Mouse (Mus musculus): Measurements from ENCODE around the gene Wnt1.

Gene Wnt1

GRCm38 (mm10) chr15:98777762-98778161 lies 11.9 kb upstream of the Wnt1 start, which contains the start of gene Wnt10b:
Wnt10b (minus strand) TSS chr15:98778150.
- in situ Hi-C loops (cut with MboI; ENCODE audit: low sequenced_read_pairs) = no loop called here

- in situ Hi-C loops (cut with MboI; ENCODE audit: low sequenced_read_pairs) = no loop called here
Observed at GRCm38 (mm10) chr15:98778191-98778770, 11.4 kb upstream of the Wnt1 start.

- in situ Hi-C loops (cut with MboI; ENCODE audit: low sequenced_read_pairs) = no loop called here
Observed at GRCm38 (mm10) chr15:98778806-98779205, 10.9 kb upstream of the Wnt1 start.

DNA sequence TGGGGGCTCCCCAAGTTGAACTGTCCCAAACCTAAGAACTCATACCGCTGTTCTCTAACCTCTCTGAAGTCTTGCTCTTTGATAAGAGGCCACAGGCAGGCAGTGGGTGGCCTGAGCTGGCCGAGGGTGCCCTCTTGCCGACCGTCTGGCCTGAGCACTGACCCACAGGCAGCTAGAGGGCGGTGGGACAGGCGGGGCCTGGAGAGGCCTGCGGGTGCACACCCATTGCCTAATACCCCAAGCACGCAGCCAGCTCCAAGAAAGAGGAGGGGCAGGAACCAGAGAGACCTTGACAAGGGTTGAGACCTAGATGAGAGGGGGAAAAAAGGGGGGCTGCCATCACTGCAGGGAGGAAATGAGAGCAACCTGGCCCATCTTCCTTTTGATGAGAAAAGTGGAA lies 9.6 kb upstream of the Wnt1 start:
- in situ Hi-C loops (cut with MboI; ENCODE audit: low sequenced_read_pairs) = no loop called here

DNA sequence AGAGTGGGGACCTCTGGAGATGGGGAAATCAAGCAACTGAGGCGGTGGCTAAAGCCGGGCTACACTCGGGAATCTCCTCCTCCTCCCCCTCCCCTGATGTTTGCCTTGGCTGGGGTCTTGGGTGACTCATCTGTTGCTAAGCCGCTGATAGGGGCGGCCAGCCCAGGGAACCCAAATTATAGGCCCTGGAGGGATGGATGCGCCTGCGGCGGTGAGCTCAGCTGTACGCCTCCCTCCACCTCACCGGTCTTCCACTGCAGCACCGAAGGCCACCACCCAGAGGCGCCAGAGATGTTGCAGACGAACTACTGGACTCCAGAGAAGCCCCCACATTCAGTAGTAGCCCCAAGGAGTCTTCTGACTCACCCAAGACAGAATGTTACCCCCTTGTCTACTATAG lies 9.1 kb upstream of the Wnt1 start:
- in situ Hi-C loops (cut with MboI; ENCODE audit: low sequenced_read_pairs) = no loop called here

- in situ Hi-C loops (cut with MboI; ENCODE audit: low sequenced_read_pairs) = no loop called here
Observed at GRCm38 (mm10) chr15:98781166-98781565, 8.5 kb upstream of the Wnt1 start.

- in situ Hi-C loops (cut with MboI; ENCODE audit: low sequenced_read_pairs) = no loop called here
Observed at GRCm38 (mm10) chr15:98785744-98786143, 3.9 kb upstream of the Wnt1 start.

- in situ Hi-C loops (cut with MboI; ENCODE audit: low sequenced_read_pairs) = no loop called here
Observed at GRCm38 (mm10) chr15:98787930-98788329, 1.7 kb upstream of the Wnt1 start.

- in situ Hi-C loops (cut with MboI; ENCODE audit: low sequenced_read_pairs) = no loop called here
Observed at GRCm38 (mm10) chr15:98788972-98789660, 541 bp upstream of the Wnt1 start.

- in situ Hi-C loops (cut with MboI; ENCODE audit: low sequenced_read_pairs) = no loop called here
Observed at GRCm38 (mm10) chr15:98790761-98791160, 1.1 kb downstream of the Wnt1 start.

- in situ Hi-C loops (cut with MboI; ENCODE audit: low sequenced_read_pairs) = no loop called here
Observed at GRCm38 (mm10) chr15:98791221-98791620, 1.6 kb downstream of the Wnt1 start.

GRCm38 (mm10) chr15:98791771-98792170 lies 2.1 kb downstream of the Wnt1 start:
- in situ Hi-C loops (cut with MboI; ENCODE audit: low sequenced_read_pairs) = no loop called here

- in situ Hi-C loops (cut with MboI; ENCODE audit: low sequenced_read_pairs) = no loop called here
Observed at GRCm38 (mm10) chr15:98792233-98793020, 2.8 kb downstream of the Wnt1 start.

DNA sequence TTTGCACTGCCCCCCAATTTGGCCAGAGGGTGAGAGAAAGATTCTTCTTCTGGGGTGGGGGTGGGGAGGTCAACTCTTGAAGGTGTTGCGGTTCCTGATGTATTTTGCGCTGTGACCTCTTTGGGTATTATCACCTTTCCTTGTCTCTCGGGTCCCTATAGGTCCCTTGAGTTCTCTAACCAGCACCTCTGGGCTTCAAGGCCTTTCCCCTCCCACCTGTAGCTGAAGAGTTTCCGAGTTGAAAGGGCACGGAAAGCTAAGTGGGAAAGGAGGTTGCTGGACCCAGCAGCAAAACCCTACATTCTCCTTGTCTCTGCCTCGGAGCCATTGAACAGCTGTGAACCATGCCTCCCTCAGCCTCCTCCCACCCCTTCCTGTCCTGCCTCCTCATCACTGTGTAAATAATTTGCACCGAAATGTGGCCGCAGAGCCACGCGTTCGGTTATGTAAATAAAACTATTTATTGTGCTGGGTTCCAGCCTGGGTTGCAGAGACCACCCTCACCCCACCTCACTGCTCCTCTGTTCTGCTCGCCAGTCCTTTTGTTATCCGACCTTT lies 3.6 kb downstream of the Wnt1 start:
- in situ Hi-C loops (cut with MboI; ENCODE audit: low sequenced_read_pairs) = no loop called here

DNA sequence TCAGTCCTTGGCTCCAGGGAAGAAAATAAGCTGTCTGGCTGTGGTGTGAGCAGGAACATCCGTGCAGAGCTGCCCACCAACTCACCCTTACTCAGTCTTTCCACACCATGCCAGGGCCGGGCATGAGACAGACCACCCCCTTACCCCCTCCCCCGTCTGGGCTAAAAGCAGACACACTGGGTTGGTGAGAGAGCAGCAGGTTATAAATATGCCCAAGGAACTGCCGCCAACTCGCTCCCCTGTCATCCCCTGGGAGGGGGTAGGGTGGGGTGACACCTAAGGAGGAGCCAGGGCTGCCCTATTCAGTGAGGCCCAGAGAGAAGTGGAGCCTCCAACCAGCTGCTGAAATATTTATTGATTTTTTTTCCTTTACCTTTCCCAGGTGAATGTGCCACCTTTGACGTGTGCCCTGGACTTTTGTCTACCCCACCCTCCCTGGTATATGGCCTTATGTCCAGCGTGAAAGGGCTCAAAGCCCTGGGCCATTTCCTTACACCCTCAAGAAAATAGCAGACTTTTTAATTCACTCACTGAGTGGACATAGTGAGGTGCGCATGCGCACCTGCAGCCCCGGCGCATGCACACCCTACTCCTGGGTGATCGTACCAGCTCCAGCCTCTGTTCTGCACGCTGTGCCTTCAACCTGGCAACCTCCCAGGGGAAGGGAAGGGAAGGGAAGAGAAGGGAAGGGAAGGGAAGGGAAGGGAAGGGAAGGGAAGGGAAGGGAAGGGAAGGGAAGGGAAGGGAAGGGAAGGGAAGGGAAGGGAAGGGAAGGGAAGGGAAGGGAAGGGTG lies 7.3 kb downstream of the Wnt1 start:
- in situ Hi-C loops (cut with MboI; ENCODE audit: low sequenced_read_pairs) = no loop called here

DNA sequence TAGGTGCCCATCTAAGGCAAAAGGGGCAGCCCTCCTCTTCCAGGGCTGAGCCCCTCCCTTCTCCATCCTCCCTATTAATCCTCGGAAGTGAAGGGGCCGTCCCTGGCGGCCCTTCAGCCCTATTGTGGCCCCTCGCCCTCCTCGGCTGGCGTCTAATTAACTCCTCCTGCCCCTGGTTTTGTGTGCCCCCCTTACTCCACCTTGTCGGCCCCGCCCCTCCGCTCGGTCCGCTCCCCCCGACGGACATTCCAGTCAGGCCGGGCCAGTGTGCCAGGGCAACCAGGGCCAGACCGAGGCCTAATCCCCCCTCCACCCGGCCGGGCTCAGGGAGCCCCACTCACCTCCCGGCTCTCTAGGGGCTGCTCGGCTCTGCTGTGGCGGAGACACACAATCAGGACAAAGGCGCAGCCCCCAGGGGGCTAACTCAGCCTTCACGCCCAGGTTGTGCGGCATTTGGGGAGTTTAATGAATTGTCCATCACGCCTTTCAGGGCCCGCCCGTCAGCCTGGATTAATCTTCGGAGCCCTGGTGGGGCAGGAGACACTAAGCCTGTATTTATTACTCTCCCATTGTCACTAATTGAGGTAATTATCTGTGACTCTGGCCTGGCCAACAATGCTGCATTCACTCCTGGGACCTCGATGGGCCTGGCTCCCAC lies 8.3 kb downstream of the Wnt1 start:
- in situ Hi-C loops (cut with MboI; ENCODE audit: low sequenced_read_pairs) = no loop called here

- in situ Hi-C loops (cut with MboI; ENCODE audit: low sequenced_read_pairs) = no loop called here
Observed at GRCm38 (mm10) chr15:98798903-98799302, 9.2 kb downstream of the Wnt1 start.

DNA sequence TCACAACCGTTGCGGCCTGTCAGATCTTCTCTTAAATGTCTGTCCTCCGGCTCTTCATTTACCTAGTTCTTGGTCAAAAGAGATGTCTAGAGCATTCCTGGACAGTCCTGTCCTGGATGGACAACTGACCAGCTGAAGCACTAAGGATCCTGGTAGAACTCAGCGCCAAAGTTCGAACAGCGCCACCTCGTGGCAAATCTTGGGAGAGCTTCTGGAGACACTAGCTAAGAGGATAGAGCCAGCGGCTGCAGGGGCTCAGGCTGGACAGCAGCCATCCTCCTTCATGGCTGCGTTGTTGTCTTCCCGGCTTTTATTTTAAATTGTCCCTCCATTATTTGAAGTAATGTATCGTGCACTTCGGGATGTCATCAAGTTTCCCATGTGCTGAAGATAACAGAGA lies 9.7 kb downstream of the Wnt1 start:
- in situ Hi-C loops (cut with MboI; ENCODE audit: low sequenced_read_pairs) = no loop called here

- in situ Hi-C loops (cut with MboI; ENCODE audit: low sequenced_read_pairs) = no loop called here
Observed at GRCm38 (mm10) chr15:98802926-98803325, 13.3 kb downstream of the Wnt1 start.

DNA sequence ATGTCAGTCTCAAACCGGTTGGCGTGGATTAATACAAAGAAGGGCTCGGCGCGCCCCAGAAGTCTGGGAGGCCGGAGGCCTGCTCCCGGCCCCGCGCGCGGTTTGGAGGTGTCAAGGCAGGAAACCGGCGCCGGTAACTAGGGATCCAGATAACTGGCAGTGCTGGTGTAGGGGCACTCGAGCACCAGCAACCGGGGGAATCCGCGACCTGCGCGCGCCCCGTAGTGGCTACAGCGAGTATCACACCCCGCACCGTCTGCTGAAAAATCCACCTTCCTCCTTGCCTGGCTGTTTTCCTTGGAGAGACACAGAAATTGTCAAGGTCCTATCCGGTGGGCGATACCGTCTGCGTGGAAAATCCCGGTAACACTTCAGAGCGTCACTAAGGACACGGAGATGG lies 14.4 kb downstream of the Wnt1 start:
- in situ Hi-C loops (cut with MboI; ENCODE audit: low sequenced_read_pairs) = no loop called here

Data from CH12F3 (cell line).